Mouse (Mus musculus): ENCODE measurements around the gene Kcnk3. TPM values are rescaled to one million over a fixed set of nuclear protein-coding genes. Genes with fewer than 3 reads are reported as not detected.

The Kcnk3 gene
- 0.26 and 0.46 TPM in 2 replicates for polyA plus RNA-seq (2015; fragmentation: Nextera tagmentation; extraction: Ambion mirVana)

DNA sequence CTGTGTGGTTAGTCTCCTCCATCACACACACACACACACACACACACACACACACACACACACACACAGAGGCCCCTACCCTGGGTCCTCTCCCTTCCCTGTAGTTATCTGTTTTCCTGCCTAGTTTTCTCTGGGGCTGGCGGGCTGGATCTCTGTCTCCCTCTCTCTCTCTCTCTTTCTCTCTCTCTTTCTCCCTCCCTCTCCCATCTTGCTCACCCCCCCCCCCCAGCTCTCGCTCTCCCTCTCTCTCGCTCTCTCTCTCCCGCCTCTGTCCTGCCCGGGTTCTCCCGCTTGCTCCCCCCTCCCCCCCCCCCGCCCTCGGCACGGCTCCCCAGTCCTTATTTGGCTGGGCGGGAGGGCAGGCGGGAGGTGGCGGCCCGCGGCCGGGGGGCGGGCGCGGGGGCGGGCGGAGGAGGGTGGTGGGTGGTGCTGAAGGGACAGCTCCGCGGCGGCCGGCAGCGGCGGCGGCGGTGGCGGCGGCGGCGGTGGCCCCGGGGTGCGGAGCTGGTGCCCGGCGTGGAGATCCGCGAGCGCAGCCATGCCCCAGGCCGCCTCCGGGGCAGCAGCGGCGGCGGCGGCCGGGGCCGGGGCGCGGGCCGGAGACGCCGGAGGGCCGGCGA is at the start of gene Kcnk3:
Gene Kcnk3, plus strand, starts transcription at position 490 of the 620 bp plus-strand sequence.
- Histone ChIP-seq H3K9ac (replicated peaks) (no peak within 1 kb of the TSS), H3K4me3 (ENCODE audit: low read depth, low read length) (peak within 1 kb of the TSS; percentile 33), H3K9me3 (ENCODE audit: low read length) (no peaks in the 10 kb centered on the region), H3K4me1 (ENCODE audit: insufficient read depth) (peaks cover 9% of the 10 kb centered on the region), H3K27ac (ENCODE audit: low read depth) (no peak within 1 kb of the TSS), H3K27me3 (ENCODE audit: insufficient read depth, low read length) (peaks cover 48% of the 10 kb centered on the region), H3K36me3 (replicated peaks; ENCODE audit: insufficient read depth, low read length) (no peaks in the 10 kb centered on the region), H3K4me2 (ENCODE audit: low read depth, low read length) (peak within 1 kb of the TSS; percentile 64)
- DNase-seq (peak; percentile 79), ATAC-seq (peak; percentile 74)
- under 1% methylated on average over 18 of the region's 54 CpGs for WGBS (ENCODE audit: insufficient replicate concordance)
- TF ChIP-seq EP300 (IDR thresholded peaks at IDR 0.05; ENCODE audit: low read depth) = no peak
- no peak for TF ChIP-seq CTCF (IDR thresholded peaks at IDR 0.05; ENCODE audit: low read depth)

DNA sequence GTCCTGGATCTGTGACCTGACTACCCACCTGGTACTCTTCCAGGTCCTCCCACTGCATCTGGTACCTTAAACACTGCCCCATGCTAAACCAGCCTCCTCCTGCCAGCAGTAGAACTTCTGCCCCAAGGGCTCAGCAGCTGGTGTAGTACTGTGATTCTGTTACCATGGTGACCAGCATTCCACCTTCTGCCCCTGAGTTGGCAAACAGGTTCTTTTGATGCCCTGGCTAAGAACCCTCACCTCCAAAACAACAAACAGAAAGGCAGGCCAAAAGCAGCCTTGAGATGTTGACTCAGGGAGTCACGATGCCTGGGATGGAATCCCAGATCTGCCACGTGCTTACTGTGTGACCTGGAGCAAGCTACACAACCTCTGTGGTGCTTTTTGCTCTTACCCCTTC is 42.3 kb upstream of the Kcnk3 start, which contains the start of gene Cib4:
Gene Cib4, minus strand, starts transcription at position 139 of the 400 bp plus-strand sequence.
- Histone ChIP-seq H3K4me2 (ENCODE audit: low read depth, low read length) (no peak within 1 kb of the TSS), H3K4me1 (ENCODE audit: insufficient read depth) (no peaks in the 10 kb centered on the region), H3K27me3 (ENCODE audit: insufficient read depth, low read length) (no peaks in the 10 kb centered on the region), H3K36me3 (replicated peaks; ENCODE audit: insufficient read depth, low read length) (no peaks in the 10 kb centered on the region), H3K9me3 (ENCODE audit: low read length) (no peaks in the 10 kb centered on the region), H3K9ac (replicated peaks) (no peak within 1 kb of the TSS), H3K27ac (ENCODE audit: low read depth) (no peak within 1 kb of the TSS), H3K4me3 (ENCODE audit: low read depth, low read length) (no peak within 1 kb of the TSS)
- TF ChIP-seq CTCF (IDR thresholded peaks at IDR 0.05; ENCODE audit: low read depth) (no peak), EP300 (IDR thresholded peaks at IDR 0.05; ENCODE audit: low read depth) (no peak)
- WGBS (ENCODE audit: insufficient replicate concordance) = 42% methylated on average over 2 of the region's 2 CpGs
- DNase-seq = no peak
- ATAC-seq = no peak

DNA sequence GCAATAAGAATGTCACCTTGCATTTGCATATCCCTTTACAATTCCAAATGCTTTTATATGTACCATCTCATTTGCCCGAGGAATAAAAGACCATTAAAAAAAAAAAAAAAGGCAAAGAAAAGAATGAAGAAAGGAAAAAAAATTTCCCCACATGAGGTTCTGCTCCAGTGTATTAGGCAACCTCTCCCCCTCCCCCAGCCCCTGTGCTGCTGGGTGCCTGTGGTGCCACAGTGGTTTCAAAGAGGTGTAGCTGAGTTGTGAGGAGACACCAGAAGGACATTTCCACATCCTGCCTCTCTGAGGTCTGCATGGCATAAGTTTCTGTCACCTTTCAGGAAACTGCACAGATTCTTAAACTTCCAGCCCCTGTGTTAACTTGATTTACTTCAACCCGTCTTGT is 39.3 kb upstream of the Kcnk3 start:
- TF ChIP-seq CTCF (IDR thresholded peaks at IDR 0.05; ENCODE audit: low read depth) (no peak), EP300 (IDR thresholded peaks at IDR 0.05; ENCODE audit: low read depth) (no peak)
- no peak overlapping the region for H3K9ac ChIP-seq (replicated peaks)
- H3K4me3 ChIP-seq (ENCODE audit: low read depth, low read length) = no peak overlapping the region
- H3K36me3 ChIP-seq (replicated peaks; ENCODE audit: insufficient read depth, low read length) = no peaks in the 10 kb centered on the region
- WGBS (ENCODE audit: insufficient replicate concordance) = 50% methylated on average over 2 of the region's 2 CpGs
- no peaks in the 10 kb centered on the region for H3K9me3 ChIP-seq (ENCODE audit: low read length)
- no peak overlapping the region for H3K27ac ChIP-seq (ENCODE audit: low read depth)
- H3K4me2 ChIP-seq (ENCODE audit: low read depth, low read length) = no peak overlapping the region
- H3K4me1 ChIP-seq (ENCODE audit: insufficient read depth) = no peaks in the 10 kb centered on the region
- H3K27me3 ChIP-seq (ENCODE audit: insufficient read depth, low read length) = no peaks in the 10 kb centered on the region
- no peak for ATAC-seq
- no peak for DNase-seq

DNA sequence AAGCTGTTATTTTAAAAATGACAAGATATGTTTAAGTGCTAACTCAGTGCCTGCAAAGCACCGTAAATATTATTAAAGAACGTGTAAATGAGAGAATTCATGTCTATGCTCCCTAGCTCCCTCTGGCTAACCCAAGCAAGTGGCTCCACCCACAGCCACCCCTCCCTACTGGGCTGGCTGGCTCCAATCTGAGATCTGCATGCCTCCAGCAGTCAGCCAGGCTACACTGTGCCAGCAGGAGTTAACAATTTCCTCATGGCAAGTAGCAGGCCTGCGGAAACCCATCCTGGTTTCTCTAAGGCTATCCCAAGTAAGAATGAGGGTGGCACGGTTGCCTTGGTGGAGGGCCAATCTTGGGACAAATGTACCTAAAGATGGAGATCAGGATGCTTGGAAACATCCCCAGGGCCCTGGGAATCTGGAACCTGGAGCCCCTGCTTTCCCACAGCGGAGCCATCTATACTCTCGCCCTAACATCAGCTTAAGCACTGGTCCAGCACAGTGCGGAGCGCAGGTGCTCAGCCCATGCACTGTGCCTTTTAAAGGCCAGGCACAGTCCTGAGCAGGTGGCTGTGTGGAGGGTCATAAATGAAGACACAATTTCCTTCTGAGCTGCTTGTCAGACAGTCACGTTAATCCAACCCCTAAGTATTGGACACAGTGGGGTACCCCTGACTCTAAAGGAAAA is 37.5 kb upstream of the Kcnk3 start:
- DNase-seq (no peak), ATAC-seq (no peak)
- H3K9me3 ChIP-seq (ENCODE audit: low read length) = no peaks in the 10 kb centered on the region
- TF ChIP-seq EP300 (IDR thresholded peaks at IDR 0.05; ENCODE audit: low read depth) (no peak), CTCF (IDR thresholded peaks at IDR 0.05; ENCODE audit: low read depth) (no peak)
- no peaks in the 10 kb centered on the region for H3K27me3 ChIP-seq (ENCODE audit: insufficient read depth, low read length)
- no peak overlapping the region for H3K27ac ChIP-seq (ENCODE audit: low read depth)
- H3K4me3 ChIP-seq (ENCODE audit: low read depth, low read length) = no peak overlapping the region
- WGBS (ENCODE audit: insufficient replicate concordance) = 65% methylated on average over 9 of the region's 9 CpGs
- H3K4me1 ChIP-seq (ENCODE audit: insufficient read depth) = no peaks in the 10 kb centered on the region
- H3K9ac ChIP-seq (replicated peaks) = no peak overlapping the region
- no peaks in the 10 kb centered on the region for H3K36me3 ChIP-seq (replicated peaks; ENCODE audit: insufficient read depth, low read length)
- H3K4me2 ChIP-seq (ENCODE audit: low read depth, low read length) = no peak overlapping the region

DNA sequence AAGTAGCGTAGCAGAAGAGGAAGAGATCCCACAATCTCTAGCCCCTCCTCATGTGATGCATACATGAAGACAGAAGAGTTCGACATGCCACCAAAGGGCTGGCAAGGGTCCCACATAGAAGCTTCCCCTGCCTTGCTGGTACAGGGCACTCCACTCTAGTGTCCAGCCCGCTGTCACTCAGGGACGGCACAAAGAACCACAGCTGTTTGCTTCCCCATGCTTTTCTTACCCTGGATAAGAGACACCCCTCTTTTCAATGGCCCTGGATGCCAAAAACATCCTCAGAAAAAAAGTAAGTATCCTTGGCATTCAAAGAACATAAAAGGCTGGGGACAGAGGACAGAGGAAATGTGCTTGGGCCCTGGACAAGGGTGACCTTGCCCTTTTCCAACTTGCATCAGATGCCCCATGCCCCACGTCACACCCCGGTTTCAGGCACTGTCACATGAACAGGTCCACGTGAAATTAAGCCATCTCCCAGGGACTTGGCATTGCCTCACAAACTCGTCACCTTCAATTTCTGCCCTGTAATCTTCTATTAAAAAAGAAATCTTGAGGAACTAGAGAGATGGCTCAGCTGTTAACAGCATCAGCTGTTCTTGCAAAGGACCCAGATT is 36.8 kb upstream of the Kcnk3 start:
- Histone ChIP-seq H3K9ac (replicated peaks) (no peak overlapping the region), H3K4me1 (ENCODE audit: insufficient read depth) (no peaks in the 10 kb centered on the region), H3K9me3 (ENCODE audit: low read length) (no peaks in the 10 kb centered on the region), H3K4me2 (ENCODE audit: low read depth, low read length) (no peak overlapping the region), H3K27me3 (ENCODE audit: insufficient read depth, low read length) (no peaks in the 10 kb centered on the region), H3K27ac (ENCODE audit: low read depth) (no peak overlapping the region), H3K36me3 (replicated peaks; ENCODE audit: insufficient read depth, low read length) (no peaks in the 10 kb centered on the region), H3K4me3 (ENCODE audit: low read depth, low read length) (no peak overlapping the region)
- TF ChIP-seq CTCF (IDR thresholded peaks at IDR 0.05; ENCODE audit: low read depth) = no peak
- TF ChIP-seq EP300 (IDR thresholded peaks at IDR 0.05; ENCODE audit: low read depth) = no peak
- no peak for ATAC-seq
- 77% methylated on average over 8 of the region's 8 CpGs for WGBS (ENCODE audit: insufficient replicate concordance)
- no peak for DNase-seq

DNA sequence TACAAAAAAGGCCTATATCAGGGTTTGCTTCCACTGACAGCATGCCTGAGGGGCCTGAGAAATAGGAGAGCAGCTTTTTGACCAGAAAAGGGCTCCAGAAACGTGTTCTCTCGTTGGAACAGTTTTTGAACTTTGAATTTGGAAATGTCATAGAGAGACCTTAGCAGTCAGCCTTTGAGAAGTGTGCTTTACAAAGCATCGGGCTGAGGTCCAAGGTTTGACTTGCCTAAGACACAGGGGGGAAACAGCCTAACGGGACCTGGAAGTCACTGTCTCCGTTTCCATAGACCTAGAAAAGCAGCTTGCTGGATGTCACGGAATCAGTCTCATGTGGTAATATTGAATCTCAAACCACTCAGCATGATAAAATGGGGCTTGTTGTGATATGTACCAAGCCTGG is 36.0 kb upstream of the Kcnk3 start:
- TF ChIP-seq CTCF (IDR thresholded peaks at IDR 0.05; ENCODE audit: low read depth) (no peak), EP300 (IDR thresholded peaks at IDR 0.05; ENCODE audit: low read depth) (no peak)
- Histone ChIP-seq H3K4me1 (ENCODE audit: insufficient read depth) (no peaks in the 10 kb centered on the region), H3K27ac (ENCODE audit: low read depth) (no peak overlapping the region), H3K27me3 (ENCODE audit: insufficient read depth, low read length) (no peaks in the 10 kb centered on the region), H3K9me3 (ENCODE audit: low read length) (no peaks in the 10 kb centered on the region), H3K4me2 (ENCODE audit: low read depth, low read length) (no peak overlapping the region), H3K36me3 (replicated peaks; ENCODE audit: insufficient read depth, low read length) (no peaks in the 10 kb centered on the region), H3K9ac (replicated peaks) (no peak overlapping the region), H3K4me3 (ENCODE audit: low read depth, low read length) (no peak overlapping the region)
- ATAC-seq = no peak
- DNase-seq = no peak
- WGBS (ENCODE audit: insufficient replicate concordance) = 76% methylated on average over 6 of the region's 6 CpGs

Measured in liver, postnatal 0 days (tissue).